Mouse (Mus musculus) hindbrain, embryonic 10.5 days (tissue): ENCODE measurements around the gene Gphn. TPM values are rescaled to one million over a fixed set of nuclear protein-coding genes. Genes with fewer than 3 reads are reported as not detected.
"Not testable (repeated sequence)": the region's sequence is repeated elsewhere in the genome, so short reads cannot be mapped to it uniquely, and the experiment has no call there.

ENCODE experiments used
- DNase-seq: peaks from one replicate; pipeline ENCODE4 v3.0.0-alpha.2; 2017; ENCODE audit warnings: low spot score
- H3K27ac ChIP-seq: fragments of 300-500 bp; sonication (generic); 2 replicates; pipeline ENCODE4 v1.5.1; 2016; ENCODE audit warnings: mild to moderate bottlenecking, moderate library complexity
- H3K27me3 ChIP-seq: fragments of 300-500 bp; sonication (generic); 2 replicates; pipeline ENCODE4 v1.6.1; 2016; ENCODE audit warnings: mild to moderate bottlenecking; ENCODE audit not compliant: poor library complexity, insufficient read depth, severe bottlenecking
- H3K36me3 ChIP-seq: fragments of 300-500 bp; sonication (generic); 2 replicates; pipeline ENCODE4 v1.6.1; 2016; ENCODE audit warnings: mild to moderate bottlenecking, moderate library complexity
- H3K4me1 ChIP-seq: fragments of 300-500 bp; sonication (generic); replicated peaks from 2 replicates; pipeline ENCODE4 v1.6.1; 2016; ENCODE audit warnings: mild to moderate bottlenecking
- H3K4me3 ChIP-seq: fragments of 300-500 bp; sonication (generic); 2 replicates; pipeline ENCODE4 v1.5.1; 2016; ENCODE audit warnings: mild to moderate bottlenecking, moderate library complexity
- H3K9me3 ChIP-seq: fragments of 300-500 bp; sonication (generic); 2 replicates; pipeline ENCODE4 v1.6.1; 2016; ENCODE audit warnings: mild to moderate bottlenecking, moderate library complexity
- WGBS: fragments of 180-500 bp; shearing (Covaris S2); methylation state at CpG from one replicate; pipeline ENCODE4 v1.1.7; 2016; 5-methylcytosine and 5-hydroxymethylcytosine counted together
- polyA plus RNA-seq: library from polyadenylated mRNA; unstranded; fragments of >200 nt; fragmentation: Nextera tagmentation; extraction: Ambion mirVana; gene quantifications from 2 replicates; pipeline ENCODE4 v1.2.1, GENCODE M21; 2016

Gphn gene
- polyA plus RNA-seq, 1 experiment from 2014 or later, result 15.5 TPM

DNA sequence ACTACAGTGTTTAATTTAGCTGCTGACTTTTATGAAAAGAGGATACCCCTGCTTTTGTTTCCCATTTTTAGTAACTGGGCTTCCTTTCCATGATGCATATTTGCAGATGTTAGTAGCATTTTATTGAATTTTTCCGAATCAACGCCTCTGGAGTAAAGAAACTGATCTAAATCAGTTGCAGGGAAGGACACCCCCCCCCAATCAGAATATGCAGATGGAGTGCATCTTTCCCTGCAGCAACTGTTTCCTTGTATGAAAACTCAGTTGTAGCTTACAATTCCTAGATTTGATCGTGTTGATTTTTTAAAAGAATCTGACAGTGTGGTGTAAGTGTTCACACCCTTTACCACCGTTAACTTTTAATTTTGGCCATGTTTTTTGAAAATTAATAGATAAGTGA, 2.0 kb downstream of the Gphn start:
- Histone ChIP-seq H3K4me1 (peaks cover 19% of the 10 kb centered on the region), H3K36me3 (no peaks in the 10 kb centered on the region), H3K4me3 (peak overlapping the region; percentile 84), H3K9me3 (no peaks in the 10 kb centered on the region), H3K27me3 (no peaks in the 10 kb centered on the region), H3K27ac (no peak overlapping the region)
- WGBS, result 44% methylated on average over 4 of the region's 4 CpGs
- DNase-seq, result no peak

DNA sequence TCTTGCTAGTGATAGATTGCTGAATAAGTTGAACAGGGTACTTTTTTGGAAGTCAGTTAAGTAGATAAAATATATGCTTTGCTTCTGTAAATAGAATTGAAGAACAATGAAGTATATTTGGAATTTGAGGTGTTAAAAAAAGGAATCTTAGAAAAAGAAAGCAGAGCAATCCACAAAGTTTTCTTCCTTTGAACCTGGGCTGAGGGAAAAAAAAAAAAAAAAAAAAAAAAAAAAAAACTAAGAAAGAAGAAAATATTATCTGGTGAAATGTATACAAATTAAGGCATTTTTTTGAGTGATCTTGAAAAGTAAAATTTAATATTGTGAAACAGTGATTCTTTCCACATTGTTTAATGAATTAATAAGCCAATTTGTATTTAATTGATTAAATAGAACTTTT, 6.4 kb downstream of the Gphn start:
- H3K4me1 ChIP-seq, result peaks cover 11% of the 10 kb centered on the region
- DNase-seq, result no peak
- H3K27me3 ChIP-seq, result no peaks in the 10 kb centered on the region
- H3K36me3 ChIP-seq, result no peaks in the 10 kb centered on the region
- no peak overlapping the region for H3K4me3 ChIP-seq
- H3K27ac ChIP-seq, result no peak overlapping the region
- H3K9me3 ChIP-seq, result no peaks in the 10 kb centered on the region

DNA sequence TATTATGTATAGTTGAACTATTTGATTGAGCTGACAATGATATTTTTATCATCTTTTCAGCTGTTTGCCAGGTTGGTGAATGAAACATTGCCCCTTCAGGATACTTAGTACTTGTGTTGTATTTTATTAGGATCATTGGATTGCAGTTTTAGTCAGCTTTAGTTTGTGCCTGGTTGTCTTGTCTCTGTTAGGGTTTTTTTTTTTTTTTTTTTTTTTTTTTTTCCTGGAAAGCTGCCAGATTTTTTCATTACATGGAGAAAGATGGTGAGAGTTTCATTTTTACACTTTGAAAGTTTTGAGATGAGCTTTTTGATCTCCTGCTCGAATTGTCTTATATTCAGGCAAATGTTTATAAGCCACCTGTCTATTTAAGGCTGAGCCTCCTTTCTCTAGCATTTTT, 22.2 kb downstream of the Gphn start:
- H3K4me1 ChIP-seq, result no peaks in the 10 kb centered on the region
- no peaks in the 10 kb centered on the region for H3K9me3 ChIP-seq
- H3K27ac ChIP-seq, result no peak overlapping the region
- H3K36me3 ChIP-seq, result no peaks in the 10 kb centered on the region
- DNase-seq, result no peak
- H3K4me3 ChIP-seq, result no peak overlapping the region
- H3K27me3 ChIP-seq, result no peaks in the 10 kb centered on the region
- WGBS, result 80% methylated on average over 1 of the region's 1 CpGs

DNA sequence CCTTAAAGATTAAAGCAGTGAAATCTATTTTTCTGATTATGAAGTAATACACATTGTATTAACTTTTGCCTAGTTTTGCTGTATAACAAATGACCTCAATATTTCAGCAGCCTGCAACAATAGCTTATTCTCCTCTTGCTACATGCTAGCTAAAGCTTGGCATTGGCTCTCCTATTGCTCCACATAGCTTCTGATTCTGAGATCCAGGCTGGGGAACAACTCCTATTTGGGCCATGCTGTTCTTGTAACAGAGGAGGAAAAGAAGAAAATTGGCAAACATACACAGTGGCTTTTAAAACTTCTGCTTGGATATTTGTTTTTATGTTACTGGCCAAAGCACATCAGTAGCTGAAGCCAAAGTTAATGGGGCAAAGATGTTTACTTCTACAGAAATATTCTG, 23.0 kb downstream of the Gphn start:
- no peaks in the 10 kb centered on the region for H3K27me3 ChIP-seq
- H3K4me3 ChIP-seq, result no peak overlapping the region
- no peaks in the 10 kb centered on the region for H3K4me1 ChIP-seq
- H3K27ac ChIP-seq, result no peak overlapping the region
- no peaks in the 10 kb centered on the region for H3K36me3 ChIP-seq
- H3K9me3 ChIP-seq, result no peaks in the 10 kb centered on the region
- DNase-seq, result no peak

DNA sequence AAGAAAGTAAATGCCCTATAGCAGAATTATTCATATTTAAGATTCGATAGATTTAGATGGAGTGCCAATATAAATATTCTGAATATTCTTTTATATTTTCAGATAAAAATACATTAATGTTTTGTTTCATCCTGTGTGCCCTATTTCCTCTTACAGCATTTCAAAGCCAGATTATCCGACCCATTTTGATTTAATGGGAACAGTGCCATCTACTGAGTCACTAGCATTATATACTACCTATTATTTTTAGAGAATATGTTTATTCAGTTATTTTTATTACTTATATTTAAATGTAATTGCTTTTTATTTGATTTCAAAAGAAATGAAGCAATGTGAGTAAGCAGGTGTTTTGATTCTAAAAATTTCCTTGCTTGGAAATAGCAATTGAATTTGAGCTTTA, 51.2 kb downstream of the Gphn start:
- DNase-seq, result no peak
- Histone ChIP-seq H3K36me3 (no peaks in the 10 kb centered on the region), H3K4me1 (no peaks in the 10 kb centered on the region), H3K27ac (no peak overlapping the region), H3K27me3 (no peaks in the 10 kb centered on the region), H3K9me3 (no peaks in the 10 kb centered on the region), H3K4me3 (no peak overlapping the region)
- 86% methylated on average over 2 of the region's 2 CpGs for WGBS

DNA sequence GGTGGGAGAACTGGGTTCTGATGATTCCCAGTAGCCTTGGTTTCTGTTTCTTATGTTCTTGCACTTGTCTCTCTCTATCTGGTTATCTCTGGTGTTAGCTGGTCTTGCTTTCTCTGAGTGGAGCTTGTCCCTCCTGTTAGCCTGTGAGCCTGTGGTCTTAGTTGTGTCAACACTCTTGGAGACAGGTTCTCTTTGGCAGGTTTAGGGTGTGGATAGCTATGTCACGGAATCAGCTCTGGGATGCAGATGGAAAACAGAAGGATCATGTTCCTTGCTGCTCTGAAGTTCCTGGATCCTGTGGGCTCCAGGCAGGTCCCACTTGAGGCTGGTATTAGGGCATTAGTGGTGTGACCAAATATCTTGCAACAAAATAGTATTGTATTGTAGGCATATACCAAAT, 64.2 kb downstream of the Gphn start:
- Histone ChIP-seq H3K36me3 (no peaks in the 10 kb centered on the region), H3K4me1 (no peaks in the 10 kb centered on the region), H3K9me3 (no peaks in the 10 kb centered on the region), H3K27ac (no peak overlapping the region), H3K27me3 (no peaks in the 10 kb centered on the region), H3K4me3 (no peak overlapping the region)
- DNase-seq, result no peak
- 98% methylated on average over 1 of the region's 1 CpGs for WGBS

DNA sequence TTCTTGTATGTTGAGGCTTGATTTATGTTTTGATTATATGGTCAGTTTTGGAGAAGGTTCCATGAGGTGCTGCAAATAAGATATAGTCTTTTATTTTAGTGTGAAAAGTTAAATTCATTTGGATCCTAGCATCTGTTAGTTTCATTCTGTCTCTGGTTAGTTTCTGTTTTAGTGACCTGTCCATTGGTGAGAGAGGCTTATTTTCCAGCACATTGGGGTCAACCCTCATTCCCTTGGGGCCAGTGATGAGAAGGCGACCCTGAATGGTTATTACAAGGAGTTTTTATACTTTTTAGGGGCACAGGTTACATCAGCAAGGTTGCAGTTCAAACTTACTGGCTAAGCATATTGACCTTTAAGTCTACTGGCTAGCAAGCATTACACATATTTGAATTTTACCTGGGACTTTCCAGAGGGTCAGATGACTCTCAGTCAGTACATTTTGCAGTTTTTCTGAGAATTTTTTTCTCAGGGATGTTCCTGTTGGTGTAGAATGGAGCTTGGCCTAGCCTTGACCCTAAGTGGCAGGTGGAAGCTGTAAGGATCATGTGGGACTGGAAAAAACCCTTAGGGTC, 72.7 kb downstream of the Gphn start:
- Histone ChIP-seq H3K4me3 (no peak overlapping the region), H3K36me3 (0 out of 2 replicates have a peak, but pooled peaks cover under 1% of the 10 kb centered on the region), H3K27ac (no peak overlapping the region), H3K4me1 (no peaks in the 10 kb centered on the region), H3K9me3 (no peaks in the 10 kb centered on the region), H3K27me3 (no peaks in the 10 kb centered on the region)
- whole genome bisulfite sequencing, result 83% methylated on average over 1 of the region's 1 CpGs
- DNase-seq, result no peak

DNA sequence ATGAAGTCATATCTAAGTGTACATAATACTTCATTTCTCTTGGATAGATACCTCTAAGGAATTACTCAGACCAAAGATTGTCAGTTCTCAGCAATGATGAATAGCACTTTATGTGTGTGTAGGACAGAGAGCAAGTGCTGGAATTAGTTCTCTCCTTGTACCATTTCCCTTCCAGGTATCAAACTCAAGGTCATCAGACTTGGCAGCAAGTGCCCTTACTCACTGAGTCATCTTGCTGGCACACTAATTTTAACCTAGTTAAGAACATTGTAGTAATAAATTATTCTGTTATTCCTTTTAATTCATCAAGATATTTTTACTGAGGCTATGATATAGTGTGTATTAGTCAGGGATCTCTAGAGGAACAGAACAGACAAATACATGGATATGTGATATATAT, 88.9 kb downstream of the Gphn start:
- H3K27me3 ChIP-seq, result no peaks in the 10 kb centered on the region
- H3K27ac ChIP-seq, result no peak overlapping the region
- H3K4me3 ChIP-seq, result no peak overlapping the region
- H3K4me1 ChIP-seq, result no peaks in the 10 kb centered on the region
- no peak for DNase-seq
- no peaks in the 10 kb centered on the region for H3K36me3 ChIP-seq
- H3K9me3 ChIP-seq, result no peaks in the 10 kb centered on the region

DNA sequence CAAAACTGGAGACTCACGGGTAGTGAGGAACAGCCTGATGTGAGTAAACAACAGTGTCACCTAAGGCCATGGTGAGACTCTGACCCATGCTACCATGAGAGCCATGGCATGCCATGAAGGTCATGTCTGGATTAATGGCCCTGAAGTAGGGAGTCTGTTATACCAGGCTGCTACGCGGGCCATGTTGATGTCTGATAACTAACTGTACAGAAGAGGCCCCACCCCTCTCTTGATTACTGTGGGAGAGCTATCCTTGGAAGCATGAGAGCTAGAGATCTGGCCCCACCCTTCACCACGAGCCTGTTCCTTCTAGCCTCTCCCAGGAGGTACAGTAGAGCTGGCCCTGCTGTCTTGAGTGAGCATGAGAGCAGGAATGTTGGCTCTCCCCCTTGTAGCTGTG, 101.8 kb downstream of the Gphn start:
- Histone ChIP-seq H3K27me3 (no peaks in the 10 kb centered on the region), H3K27ac (no peak overlapping the region), H3K4me3 (no peak overlapping the region), H3K4me1 (no peaks in the 10 kb centered on the region), H3K9me3 (no peaks in the 10 kb centered on the region), H3K36me3 (no peaks in the 10 kb centered on the region)
- WGBS, result 96% methylated on average over 4 of the region's 4 CpGs
- no peak for DNase-seq

DNA sequence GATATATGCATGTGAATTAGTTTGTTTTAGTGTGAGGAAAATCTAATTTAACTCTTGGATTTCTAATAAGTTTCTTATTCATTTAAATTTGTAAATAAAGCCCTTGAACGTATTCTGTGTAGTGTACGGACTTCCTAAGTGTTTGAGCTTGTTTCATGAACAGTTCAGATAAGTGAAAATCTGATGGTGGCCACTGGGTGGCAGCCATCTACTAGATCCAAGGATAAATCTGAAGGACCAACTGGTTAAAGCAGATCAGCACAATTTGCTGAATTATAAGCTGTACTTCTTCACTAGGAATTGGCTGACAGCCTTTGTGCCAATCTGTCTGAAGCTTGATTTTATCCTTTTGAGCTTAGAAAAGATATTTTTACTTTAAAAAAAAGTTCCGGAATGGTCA, 105.9 kb downstream of the Gphn start:
- Histone ChIP-seq H3K4me1 (no peaks in the 10 kb centered on the region), H3K4me3 (no peak overlapping the region), H3K9me3 (no peaks in the 10 kb centered on the region), H3K27ac (no peak overlapping the region), H3K27me3 (no peaks in the 10 kb centered on the region), H3K36me3 (no peaks in the 10 kb centered on the region)
- peak; percentile 44 for DNase-seq
- 76% methylated on average over 3 of the region's 3 CpGs for WGBS

DNA sequence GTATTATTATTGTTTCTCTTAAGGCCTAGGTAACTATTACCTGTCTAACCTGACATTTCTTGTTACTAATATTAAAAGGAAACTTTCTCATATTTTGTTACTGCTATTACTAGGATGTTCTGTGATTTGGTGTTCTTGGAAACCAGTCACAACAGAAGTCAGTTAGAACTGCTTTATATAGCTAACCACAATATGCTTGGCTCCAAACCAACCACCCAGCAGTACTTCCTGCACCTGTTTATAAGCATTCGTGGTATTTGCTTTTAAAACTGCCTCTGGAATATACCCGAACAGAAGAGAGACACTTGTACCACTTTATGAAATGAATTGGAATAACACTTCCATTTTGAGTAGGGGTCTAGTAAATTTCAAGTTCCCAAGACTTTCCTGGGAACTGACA, 130.3 kb downstream of the Gphn start:
- DNase-seq, result no peak
- Histone ChIP-seq H3K4me1 (no peaks in the 10 kb centered on the region), H3K4me3 (no peak overlapping the region), H3K36me3 (no peaks in the 10 kb centered on the region), H3K27ac (no peak overlapping the region), H3K27me3 (no peaks in the 10 kb centered on the region), H3K9me3 (no peaks in the 10 kb centered on the region)
- WGBS, result 83% methylated on average over 2 of the region's 2 CpGs

DNA sequence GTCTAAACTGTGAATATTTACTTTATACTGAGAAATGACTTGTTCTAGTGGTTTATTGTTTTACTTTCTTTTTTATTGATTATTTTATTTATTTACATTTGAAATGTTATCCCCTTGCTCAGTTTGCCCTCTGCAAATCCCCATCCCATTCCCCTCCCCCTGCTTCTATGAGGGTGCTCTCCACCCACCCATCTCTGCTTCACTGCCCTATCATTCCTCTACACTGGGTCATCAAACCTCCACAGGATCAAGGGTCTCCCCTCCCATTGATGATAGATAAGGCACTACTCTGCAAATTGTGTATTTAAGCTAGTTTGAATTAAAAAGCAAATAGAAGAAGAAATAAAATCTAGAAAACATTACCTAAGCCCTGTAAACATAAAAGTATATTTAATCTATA, 163.1 kb downstream of the Gphn start:
- DNase-seq, result no peak
- Histone ChIP-seq H3K36me3 (no peaks in the 10 kb centered on the region; the same call in 1 of the 2 replicates), H3K9me3 (no peaks in the 10 kb centered on the region), H3K27ac (no peak overlapping the region), H3K4me3 (no peak overlapping the region), H3K4me1 (no peaks in the 10 kb centered on the region), H3K27me3 (no peaks in the 10 kb centered on the region)

DNA sequence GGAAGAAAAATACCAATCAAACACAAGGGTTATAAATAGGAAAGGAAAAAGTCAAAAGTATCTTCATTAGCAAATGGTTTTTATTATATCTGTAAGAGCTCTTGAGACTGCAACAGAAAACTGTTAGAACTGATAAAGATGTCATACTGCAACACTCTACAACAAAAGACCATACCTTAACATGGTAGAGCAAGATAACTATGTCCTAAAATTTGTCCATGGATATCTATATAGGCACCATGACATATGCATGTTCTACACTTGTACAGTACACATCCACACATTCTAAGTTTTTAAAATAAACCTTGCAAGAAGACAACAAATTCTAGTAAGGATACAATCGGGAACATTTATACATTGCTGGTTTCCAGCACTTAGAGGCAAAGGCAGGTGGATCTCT, 169.1 kb downstream of the Gphn start:
- H3K36me3 ChIP-seq, result no peaks in the 10 kb centered on the region; the same call in 1 of the 2 replicates
- H3K4me3 ChIP-seq, result no peak overlapping the region
- no peaks in the 10 kb centered on the region for H3K4me1 ChIP-seq
- no peak for DNase-seq
- no peaks in the 10 kb centered on the region for H3K27me3 ChIP-seq
- WGBS, result 84% methylated on average over 1 of the region's 1 CpGs
- no peaks in the 10 kb centered on the region for H3K9me3 ChIP-seq
- H3K27ac ChIP-seq, result no peak overlapping the region

DNA sequence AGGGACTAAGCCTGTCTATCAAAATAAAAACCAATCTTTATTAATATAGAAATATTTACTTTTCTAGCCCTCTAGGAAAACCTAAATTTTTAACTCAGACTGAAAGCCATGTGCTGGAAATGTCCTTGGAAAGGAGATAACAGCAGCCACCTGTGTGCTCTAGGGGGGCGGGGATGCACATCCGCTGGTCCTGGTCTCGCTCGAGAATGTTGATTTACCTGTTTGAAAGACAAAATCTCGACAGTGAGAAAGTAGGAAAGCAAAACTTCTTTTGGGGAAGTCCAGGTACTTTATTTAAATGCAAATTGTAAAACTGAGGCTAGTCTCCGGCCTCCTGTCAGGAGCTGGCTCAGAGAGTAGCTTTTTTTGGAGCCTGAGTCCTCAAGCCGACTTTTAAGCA, 181.3 kb downstream of the Gphn start:
- H3K4me1 ChIP-seq, H3K27ac ChIP-seq, DNase-seq, H3K36me3 ChIP-seq, H3K27me3 ChIP-seq, H3K9me3 ChIP-seq, H3K4me3 ChIP-seq: not testable (repeated sequence)
- 61% methylated on average over 7 of the region's 7 CpGs for WGBS
